Mouse (Mus musculus): ENCODE results near the gene Polrmt. TPM values are rescaled to one million over a fixed set of nuclear protein-coding genes. Genes with fewer than 3 reads are reported as not detected.
"Not testable (repeated sequence)": the region's sequence is repeated elsewhere in the genome, so short reads cannot be mapped to it uniquely, and the experiment has no call there.

Polrmt gene
- polyA plus RNA-seq, 1 experiment from 2014 or later: 43.9 TPM

DNA sequence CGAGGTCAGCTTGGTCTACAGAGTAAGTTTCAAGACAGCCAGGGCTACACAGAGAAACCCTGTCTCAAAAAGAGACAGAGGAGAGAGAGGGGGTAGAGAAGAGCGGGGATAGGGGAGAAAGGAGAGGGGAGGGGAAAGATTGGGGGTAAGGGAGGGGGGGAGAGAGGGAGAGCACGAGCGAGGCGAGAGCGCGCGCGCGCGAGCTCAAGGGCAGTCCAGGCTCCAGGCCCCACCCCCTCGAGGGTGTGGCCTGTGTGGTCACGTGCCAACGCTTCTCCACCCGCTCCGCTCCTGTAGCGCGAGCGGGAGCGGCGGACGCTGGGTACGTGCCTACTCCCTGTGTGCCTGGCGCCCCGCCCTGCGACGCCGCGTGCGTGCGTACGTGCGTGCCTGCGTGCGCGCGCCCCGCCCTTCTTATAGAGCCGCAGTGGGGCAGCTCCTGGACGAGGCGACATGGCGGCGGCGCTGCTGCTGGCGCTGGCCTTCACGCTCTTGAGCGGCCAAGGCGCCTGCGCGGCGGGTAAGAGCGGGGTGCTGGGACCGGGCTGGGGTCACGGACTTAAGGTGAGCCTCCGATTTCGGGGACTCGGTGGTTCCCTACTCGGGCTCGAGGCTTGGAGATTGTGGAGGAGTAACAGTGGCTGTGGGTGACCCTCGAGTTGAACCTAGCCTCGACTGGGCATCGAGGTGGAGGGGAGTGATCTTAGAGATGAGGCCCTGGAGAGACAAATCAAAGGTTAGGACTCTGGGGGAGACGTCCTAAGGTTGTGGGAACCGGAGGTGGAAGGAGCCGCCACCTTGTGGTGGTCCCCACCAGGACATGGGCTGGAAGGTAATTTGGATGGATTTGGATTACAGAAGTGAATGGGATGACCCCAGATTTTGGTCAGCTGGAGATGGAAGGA lies 42.1 kb downstream of the Polrmt start, which contains the start of gene Bsg:
Gene Bsg, plus strand, starts transcription at position 427 of the 905 bp plus-strand sequence.
- WGBS: under 1% methylated on average over 63 of the region's 65 CpGs
- ATAC-seq: peak; percentile 97
- peaks cover 11% of the 10 kb centered on the region for H3K36me3 ChIP-seq

DNA sequence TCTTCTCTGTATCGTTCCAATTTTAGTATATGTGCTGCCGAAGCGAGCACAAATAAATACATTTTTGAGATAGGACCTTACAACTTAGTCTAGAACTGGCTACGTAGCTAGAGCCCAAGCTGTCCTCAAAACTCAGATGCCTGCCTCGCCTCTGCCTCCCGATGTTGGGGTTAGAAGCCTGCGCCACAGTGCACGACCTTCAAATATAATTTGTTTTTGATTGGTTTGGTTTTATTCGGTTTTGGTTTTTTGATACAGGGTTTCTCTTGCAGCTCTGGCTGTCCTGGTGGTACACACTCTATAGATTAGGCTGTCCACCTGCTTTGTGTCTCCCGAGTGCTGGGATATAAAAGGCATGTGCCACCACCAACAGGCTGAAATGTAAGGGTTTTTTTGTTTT lies 42.8 kb downstream of the Polrmt start:
- H3K9me3 ChIP-seq: no peaks in the 10 kb centered on the region
- ATAC-seq: no peak; the same call in 1 of the 2 replicates

More for the DNA sequence above, 42.1 kb downstream of the Polrmt start, which contains the start of gene Bsg:
- Histone ChIP-seq H3K9me3 (no peaks in the 10 kb centered on the region), H3K9ac (replicated peaks) (peak within 1 kb of the TSS; percentile 87), H3K27ac (peak within 1 kb of the TSS; percentile 81), H3K4me3 (replicated peaks) (peak within 1 kb of the TSS; percentile 72), H3K4me2 (replicated peaks) (peak within 1 kb of the TSS; percentile 98), H3K27me3 (no peaks in the 10 kb centered on the region), H3K4me1 (replicated peaks) (peaks cover 35% of the 10 kb centered on the region)

GRCm38 (mm10) chr10:79702970-79703369 lies 43.4 kb downstream of the Polrmt start:
- H3K36me3 ChIP-seq: not testable (repeated sequence)

More for the DNA sequence above, 42.8 kb downstream of the Polrmt start:
- H3K4me2 ChIP-seq (replicated peaks): peak overlapping the region; percentile 98
- H3K9ac ChIP-seq (replicated peaks): peak overlapping the region; percentile 36; the same call in 1 of the 2 replicates
- 73% methylated on average over 10 of the region's 10 CpGs for WGBS
- peaks cover 33% of the 10 kb centered on the region for H3K4me1 ChIP-seq (replicated peaks)
- H3K36me3 ChIP-seq: peaks cover 3% of the 10 kb centered on the region
- H3K4me3 ChIP-seq (replicated peaks): peak overlapping the region; percentile 72
- H3K27me3 ChIP-seq: no peaks in the 10 kb centered on the region
- peak overlapping the region; percentile 81 for H3K27ac ChIP-seq

DNA sequence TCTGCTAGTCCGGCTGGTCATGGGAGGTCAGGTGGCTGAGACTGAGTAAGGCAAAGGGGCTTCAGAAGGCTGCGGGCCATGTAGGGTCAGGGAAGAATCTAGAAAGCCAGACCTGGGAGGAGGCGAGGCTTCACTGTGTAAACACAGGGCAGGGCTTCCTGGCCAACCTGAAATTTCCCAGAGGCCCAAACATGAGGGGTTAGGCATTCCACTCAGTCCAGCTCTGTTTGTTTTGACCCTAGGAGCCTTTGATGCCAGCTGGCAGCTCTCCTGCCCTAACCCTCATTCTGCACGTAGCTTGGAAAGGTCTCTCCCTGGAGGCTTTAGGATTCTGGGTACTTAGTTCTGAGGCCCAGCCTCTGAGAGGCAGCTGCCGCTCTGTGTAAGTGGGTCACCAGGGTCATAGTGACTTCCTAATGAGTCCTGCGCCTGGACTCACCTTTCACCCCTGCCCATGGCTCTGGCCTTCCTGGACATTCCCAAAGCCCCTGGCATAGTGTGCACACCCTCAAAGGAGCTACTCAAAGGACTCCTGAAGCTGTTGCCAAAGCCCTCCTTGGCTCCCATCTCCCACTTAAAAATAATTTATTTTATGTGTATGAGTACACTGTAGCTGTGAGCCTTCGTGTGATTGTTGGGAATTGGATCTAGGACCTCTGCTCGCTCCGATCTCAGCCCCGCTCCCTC lies 44.8 kb downstream of the Polrmt start:
- no peaks in the 10 kb centered on the region for H3K9me3 ChIP-seq
- no peaks in the 10 kb centered on the region for H3K36me3 ChIP-seq
- H3K4me3 ChIP-seq (replicated peaks): no peak overlapping the region
- 72% methylated on average over 10 of the region's 10 CpGs for WGBS
- no peaks in the 10 kb centered on the region for H3K27me3 ChIP-seq
- no peak overlapping the region for H3K4me2 ChIP-seq (replicated peaks)
- peaks cover 18% of the 10 kb centered on the region for H3K4me1 ChIP-seq (replicated peaks)
- 0 out of 2 replicates have a peak overlapping the region, but pooled peaks have one; percentile 20 for H3K9ac ChIP-seq (replicated peaks)
- ATAC-seq: no peak
- 0 out of 2 replicates have a peak overlapping the region, but pooled peaks have one; percentile 2 for H3K27ac ChIP-seq

More at GRCm38 (mm10) chr10:79702970-79703369, 43.4 kb downstream of the Polrmt start:
- ATAC-seq; H3K9ac ChIP-seq (replicated peaks); H3K27ac ChIP-seq; H3K27me3 ChIP-seq; H3K4me3 ChIP-seq (replicated peaks); H3K4me2 ChIP-seq (replicated peaks); H3K9me3 ChIP-seq: not testable (repeated sequence)
- 89% methylated on average over 4 of the region's 4 CpGs for WGBS
- peaks cover 32% of the 10 kb centered on the region for H3K4me1 ChIP-seq (replicated peaks)

DNA sequence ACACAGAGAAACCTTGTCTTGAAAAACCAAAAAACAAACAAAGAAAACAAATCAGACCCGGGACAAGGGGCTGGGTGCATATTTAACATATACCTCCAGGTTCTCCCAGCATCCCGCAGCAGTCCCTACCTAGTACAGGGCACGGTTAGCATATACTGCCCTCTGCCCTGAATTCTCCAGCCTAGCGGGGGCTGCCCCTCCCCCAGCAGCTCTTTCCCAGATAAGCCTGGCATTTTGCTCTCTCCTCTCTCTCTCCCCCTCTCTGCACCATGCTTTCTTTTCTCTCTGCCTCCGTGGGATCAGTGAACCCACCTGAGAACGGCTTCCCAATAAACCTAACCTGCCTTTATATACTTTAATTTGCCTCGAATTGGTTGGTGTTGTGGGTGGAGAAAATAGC lies 45.7 kb downstream of the Polrmt start:
- no peaks in the 10 kb centered on the region for H3K36me3 ChIP-seq
- H3K9me3 ChIP-seq: no peaks in the 10 kb centered on the region
- H3K9ac ChIP-seq (replicated peaks): no peak overlapping the region
- ATAC-seq: no peak
- 45% methylated on average over 7 of the region's 7 CpGs for WGBS
- H3K4me2 ChIP-seq (replicated peaks): no peak overlapping the region
- no peaks in the 10 kb centered on the region for H3K27me3 ChIP-seq
- peaks cover 9% of the 10 kb centered on the region for H3K4me1 ChIP-seq (replicated peaks)
- 0 out of 2 replicates have a peak overlapping the region, but pooled peaks have one; percentile 2 for H3K27ac ChIP-seq
- H3K4me3 ChIP-seq (replicated peaks): no peak overlapping the region

DNA sequence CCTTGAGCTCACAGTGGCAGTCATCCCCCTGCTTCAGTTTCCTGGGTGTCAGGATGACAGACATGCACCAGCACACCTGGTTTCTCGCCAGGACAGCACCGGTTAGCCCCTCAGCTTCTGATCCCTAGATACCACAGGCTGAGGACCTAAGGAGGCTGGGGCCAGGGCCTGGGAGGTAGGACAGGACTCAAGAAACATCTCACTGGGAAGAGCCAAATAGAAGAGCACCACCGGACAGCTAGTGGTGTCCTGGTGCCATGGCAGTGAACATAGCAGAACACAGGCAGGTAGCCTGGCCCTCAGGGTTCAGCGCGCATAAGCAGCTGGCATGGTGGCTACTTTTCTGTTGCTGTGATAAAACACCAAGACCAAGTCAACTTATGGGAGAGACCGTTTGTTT lies 47.9 kb downstream of the Polrmt start:
- H3K4me3 ChIP-seq (replicated peaks): no peak overlapping the region
- H3K4me1 ChIP-seq (replicated peaks): no peaks in the 10 kb centered on the region; the same call in 1 of the 2 replicates
- no peaks in the 10 kb centered on the region for H3K9me3 ChIP-seq
- no peak overlapping the region for H3K27ac ChIP-seq
- ATAC-seq: no peak
- no peaks in the 10 kb centered on the region for H3K36me3 ChIP-seq
- H3K27me3 ChIP-seq: no peaks in the 10 kb centered on the region
- no peak overlapping the region for H3K4me2 ChIP-seq (replicated peaks)
- H3K9ac ChIP-seq (replicated peaks): no peak overlapping the region
- 93% methylated on average over 6 of the region's 6 CpGs for WGBS

DNA sequence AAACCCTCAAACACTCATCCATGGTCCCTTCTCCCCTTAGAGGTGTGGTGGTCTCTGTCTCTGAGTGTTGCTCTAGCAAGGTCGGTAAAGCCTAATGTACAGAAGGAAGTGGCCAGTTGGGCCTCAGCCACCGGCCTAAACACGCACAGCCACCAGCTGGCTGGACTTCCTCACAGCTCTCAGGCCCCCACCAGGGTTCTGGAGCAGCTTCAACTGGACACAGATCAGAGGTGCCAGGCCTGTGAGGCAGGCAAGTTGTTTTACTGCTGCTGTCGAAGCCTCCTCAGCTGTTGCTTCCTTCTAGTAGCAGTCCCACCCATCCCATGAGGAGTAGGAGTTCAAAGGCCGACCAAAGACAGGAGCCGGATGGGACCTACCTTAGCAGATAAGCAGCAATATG lies 48.5 kb downstream of the Polrmt start:
- WGBS: 80% methylated on average over 6 of the region's 6 CpGs
- ATAC-seq: no peak
- H3K4me2 ChIP-seq (replicated peaks): no peak overlapping the region

DNA sequence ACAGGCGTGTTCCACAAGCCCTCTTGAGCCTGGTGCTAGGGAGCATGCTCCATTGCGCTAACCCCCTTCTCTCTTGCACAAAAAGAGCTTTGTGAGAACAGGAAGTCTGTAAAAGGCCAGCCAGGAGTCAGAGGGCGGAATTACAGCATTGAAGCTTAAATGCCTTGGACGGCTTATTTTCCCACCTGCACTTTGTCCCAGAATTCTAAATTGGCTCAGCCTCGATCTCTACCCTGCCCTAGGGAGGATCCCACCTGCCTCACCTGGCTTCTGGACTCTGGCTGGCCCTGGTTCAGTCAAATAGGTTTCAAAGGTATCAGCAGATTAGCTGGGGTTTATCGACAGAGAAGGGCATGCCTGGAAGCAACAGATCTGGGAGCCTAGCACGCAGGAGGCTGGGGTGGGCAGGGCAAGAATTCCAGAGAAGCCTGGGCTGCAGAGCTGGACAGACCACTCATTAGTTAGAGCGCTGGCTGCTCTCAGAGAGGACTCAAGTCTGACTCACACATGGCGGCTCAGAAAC lies 50.2 kb downstream of the Polrmt start:
- Histone ChIP-seq H3K9me3 (no peaks in the 10 kb centered on the region), H3K27ac (no peak overlapping the region), H3K4me1 (replicated peaks) (no peaks in the 10 kb centered on the region; the same call in 1 of the 2 replicates), H3K36me3 (no peaks in the 10 kb centered on the region), H3K27me3 (no peaks in the 10 kb centered on the region), H3K4me2 (replicated peaks) (no peak overlapping the region), H3K9ac (replicated peaks) (0 out of 2 replicates have a peak overlapping the region, but pooled peaks have one; percentile 5), H3K4me3 (replicated peaks) (no peak overlapping the region)
- WGBS: 82% methylated on average over 9 of the region's 9 CpGs
- no peak for ATAC-seq

More for the DNA sequence above, 48.5 kb downstream of the Polrmt start:
- H3K36me3 ChIP-seq: no peaks in the 10 kb centered on the region
- H3K9ac ChIP-seq (replicated peaks): no peak overlapping the region
- H3K27ac ChIP-seq: no peak overlapping the region
- no peaks in the 10 kb centered on the region; the same call in 1 of the 2 replicates for H3K4me1 ChIP-seq (replicated peaks)
- H3K9me3 ChIP-seq: no peaks in the 10 kb centered on the region
- no peak overlapping the region for H3K4me3 ChIP-seq (replicated peaks)
- H3K27me3 ChIP-seq: no peaks in the 10 kb centered on the region

GRCm38 (mm10) chr10:79695231-79696128 lies 50.9 kb downstream of the Polrmt start:
- Histone ChIP-seq H3K27ac (no peak overlapping the region), H3K9ac (replicated peaks) (0 out of 2 replicates have a peak overlapping the region, but pooled peaks have one; percentile 5), H3K4me3 (replicated peaks) (no peak overlapping the region), H3K4me1 (replicated peaks) (no peaks in the 10 kb centered on the region; the same call in 1 of the 2 replicates), H3K4me2 (replicated peaks) (no peak overlapping the region), H3K9me3 (no peaks in the 10 kb centered on the region), H3K27me3 (no peaks in the 10 kb centered on the region), H3K36me3 (no peaks in the 10 kb centered on the region)
- WGBS: 70% methylated on average over 13 of the region's 13 CpGs
- ATAC-seq: 0 out of 2 replicates have a peak, but pooled peaks have one; percentile 24

DNA sequence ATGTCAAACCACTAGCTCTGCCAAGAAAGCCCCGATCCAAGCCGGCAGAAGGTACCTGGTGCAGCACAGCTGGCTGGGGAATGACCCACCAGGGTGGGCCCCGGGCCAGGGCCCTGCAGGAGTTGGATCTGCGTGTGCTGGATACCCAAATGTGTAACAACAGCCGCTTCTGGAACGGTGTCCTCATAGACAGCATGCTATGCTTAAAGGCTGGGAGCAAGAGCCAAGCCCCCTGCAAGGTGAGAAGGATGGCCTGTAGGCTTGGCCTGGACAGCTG lies 52.1 kb downstream of the Polrmt start:
- Histone ChIP-seq H3K9ac (replicated peaks) (0 out of 2 replicates have a peak overlapping the region, but pooled peaks have one; percentile 7), H3K36me3 (peaks cover under 1% of the 10 kb centered on the region), H3K9me3 (no peaks in the 10 kb centered on the region), H3K27me3 (no peaks in the 10 kb centered on the region), H3K27ac (no peak overlapping the region), H3K4me2 (replicated peaks) (no peak overlapping the region), H3K4me3 (replicated peaks) (no peak overlapping the region), H3K4me1 (replicated peaks) (no peaks in the 10 kb centered on the region; the same call in 1 of the 2 replicates)
- no peak for ATAC-seq
- 87% methylated on average over 6 of the region's 6 CpGs for WGBS
